Mouse (Mus musculus): ENCODE measurements around the gene Stk11.

- no peak for TF ChIP-seq CTCF (IDR thresholded peaks at IDR 0.05; ENCODE audit: extremely low read depth, insufficient read length, insufficient replicate concordance, low read depth, low read length)
- no peak for TF ChIP-seq POLR2A (IDR thresholded peaks at IDR 0.05; ENCODE audit: low read depth, low read length)
Measured at GRCm38 (mm10) chr10:80159561-80160454, 44.2 kb downstream of the Stk11 start.
